Mouse (Mus musculus) hindbrain, embryonic 11.5 days (tissue): Measurements from ENCODE around the gene Zfp57. TPM values are rescaled to one million over a fixed set of nuclear protein-coding genes. Genes with fewer than 3 reads are reported as not detected.

Experiments
- ATAC-seq: fragments of 200-750 bp; cut with Nextera tagmentation; 2 replicates; pipeline ENCODE4 v1.8.0; 2017; ENCODE audit warnings: mild to moderate bottlenecking, moderate TSS enrichment, moderate library complexity; ENCODE audit not compliant: low FRiP score
- DNase-seq: peaks from one replicate; pipeline ENCODE4 v3.0.0-alpha.2; 2015; ENCODE audit warnings: low spot score
- H3K27ac ChIP-seq: fragments of 300-500 bp; sonication (generic); 2 replicates; pipeline ENCODE4 v1.5.1; 2014; ENCODE audit warnings: mild to moderate bottlenecking, low read depth, low read length
- H3K27me3 ChIP-seq: fragments of 300-500 bp; sonication (generic); 2 replicates; pipeline ENCODE4 v1.6.1; 2014; ENCODE audit warnings: mild to moderate bottlenecking, low read length, moderate library complexity, mixed read lengths; ENCODE audit not compliant: control insufficient read depth, insufficient read depth
- H3K36me3 ChIP-seq: fragments of 300-500 bp; sonication (generic); 2 replicates; pipeline ENCODE4 v1.6.1; 2014; ENCODE audit warnings: mild to moderate bottlenecking, low read length, moderate library complexity, mixed read lengths; ENCODE audit not compliant: control insufficient read depth, insufficient read depth
- H3K4me1 ChIP-seq: fragments of 300-500 bp; sonication (generic); replicated peaks from 2 replicates; pipeline ENCODE4 v1.6.1; 2014; ENCODE audit warnings: low read length, mixed read lengths; ENCODE audit not compliant: control insufficient read depth, insufficient read depth
- H3K4me2 ChIP-seq: fragments of 300-500 bp; sonication (generic); replicated peaks from 2 replicates; pipeline ENCODE4 v1.6.1; 2014; ENCODE audit warnings: mild to moderate bottlenecking, low read depth, low read length
- H3K4me3 ChIP-seq: fragments of 300-500 bp; sonication (generic); 2 replicates; pipeline ENCODE4 v1.5.1; 2014; ENCODE audit warnings: low read depth, low read length
- H3K9ac ChIP-seq: fragments of 300-500 bp; sonication (generic); 2 replicates; pipeline ENCODE4 v1.6.1; 2014; ENCODE audit warnings: low read depth, low read length
- H3K9me3 ChIP-seq: fragments of 300-500 bp; sonication (generic); 2 replicates; pipeline ENCODE4 v1.6.1; 2016; ENCODE audit warnings: low read length; ENCODE audit not compliant: control insufficient read depth
- WGBS: fragments of 180-500 bp; shearing (Covaris S2); extraction: QIAGEN DNeasy Blood & Tissue Kit; methylation state at CpG from one replicate; pipeline ENCODE4 v1.1.7; 2014; 5-methylcytosine and 5-hydroxymethylcytosine counted together
- polyA plus RNA-seq: library from polyadenylated mRNA; unstranded; fragments of >200 nt; fragmentation: Nextera tagmentation; extraction: Ambion mirVana; gene quantifications from 2 replicates; pipeline ENCODE4 v1.2.1, GENCODE M21; 2014

The Zfp57 gene
- polyA plus RNA-seq, 1 experiment from 2014 or later = 153 TPM

DNA sequence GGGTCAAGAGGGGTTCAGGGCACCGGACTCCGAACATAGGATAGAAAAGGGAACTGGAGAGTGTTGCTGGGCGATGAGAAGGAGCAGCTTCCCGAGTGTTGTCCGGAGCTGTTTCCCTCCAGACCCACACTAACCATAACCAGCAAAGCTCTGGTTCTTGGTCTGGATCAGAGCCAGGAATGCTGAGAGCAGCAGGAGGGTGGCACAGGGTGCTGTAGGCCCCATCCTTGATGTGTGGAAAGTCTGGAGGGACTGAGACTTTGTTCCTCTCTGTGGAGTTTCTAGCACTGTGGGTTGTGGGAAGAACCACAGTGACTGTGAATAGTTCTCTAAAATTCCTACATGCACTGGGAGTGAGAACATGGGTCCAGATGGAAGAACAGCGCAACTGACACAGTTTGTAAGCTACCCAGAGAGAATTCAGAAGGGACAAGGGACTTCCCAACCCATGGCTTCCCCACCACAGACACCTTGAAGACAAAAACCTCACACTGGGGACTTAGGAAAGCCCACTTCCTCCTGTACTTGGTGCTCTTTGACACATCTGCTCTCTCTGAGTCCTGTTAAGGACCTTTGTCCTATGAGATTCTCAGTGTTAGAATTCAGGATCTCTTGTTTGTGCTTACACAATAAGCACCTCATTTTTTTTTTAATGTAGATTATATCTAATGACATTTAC is 29.7 kb upstream of the Zfp57 start:
- no peaks in the 10 kb centered on the region for H3K36me3 ChIP-seq
- no peak overlapping the region for H3K9ac ChIP-seq
- H3K4me1 ChIP-seq = no peaks in the 10 kb centered on the region
- WGBS = 86% methylated on average over 6 of the region's 6 CpGs
- H3K27ac ChIP-seq = no peak overlapping the region
- no peak overlapping the region for H3K4me2 ChIP-seq
- no peaks in the 10 kb centered on the region for H3K27me3 ChIP-seq
- DNase-seq (no peak), ATAC-seq (no peak)
- H3K4me3 ChIP-seq = no peak overlapping the region
- no peaks in the 10 kb centered on the region for H3K9me3 ChIP-seq

DNA sequence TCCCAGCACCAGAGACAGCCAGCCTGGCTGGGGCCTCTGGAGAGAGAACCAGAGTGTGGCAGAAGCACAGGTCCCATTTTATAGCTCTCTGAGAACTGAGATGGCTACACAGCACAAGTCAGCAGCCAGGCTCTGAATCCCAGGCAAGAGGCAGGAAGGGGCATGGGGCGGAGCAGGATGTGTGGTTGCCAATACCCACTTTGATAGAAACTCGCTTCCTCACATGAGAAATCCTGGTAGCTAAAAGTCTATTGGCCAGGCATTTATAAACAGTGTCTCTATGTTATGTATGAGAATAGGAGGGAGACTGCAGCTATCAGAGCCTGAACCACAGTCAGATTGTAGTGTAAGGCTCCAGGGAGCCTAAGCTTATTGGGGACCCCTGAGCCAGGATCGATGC is 28.2 kb upstream of the Zfp57 start:
- H3K36me3 ChIP-seq = no peaks in the 10 kb centered on the region
- 91% methylated on average over 3 of the region's 3 CpGs for WGBS
- no peak overlapping the region for H3K9ac ChIP-seq
- H3K4me3 ChIP-seq = no peak overlapping the region
- no peak overlapping the region for H3K27ac ChIP-seq
- DNase-seq = no peak
- no peak overlapping the region for H3K4me2 ChIP-seq
- H3K4me1 ChIP-seq = no peaks in the 10 kb centered on the region
- H3K27me3 ChIP-seq = no peaks in the 10 kb centered on the region
- no peaks in the 10 kb centered on the region for H3K9me3 ChIP-seq
- ATAC-seq = no peak

DNA sequence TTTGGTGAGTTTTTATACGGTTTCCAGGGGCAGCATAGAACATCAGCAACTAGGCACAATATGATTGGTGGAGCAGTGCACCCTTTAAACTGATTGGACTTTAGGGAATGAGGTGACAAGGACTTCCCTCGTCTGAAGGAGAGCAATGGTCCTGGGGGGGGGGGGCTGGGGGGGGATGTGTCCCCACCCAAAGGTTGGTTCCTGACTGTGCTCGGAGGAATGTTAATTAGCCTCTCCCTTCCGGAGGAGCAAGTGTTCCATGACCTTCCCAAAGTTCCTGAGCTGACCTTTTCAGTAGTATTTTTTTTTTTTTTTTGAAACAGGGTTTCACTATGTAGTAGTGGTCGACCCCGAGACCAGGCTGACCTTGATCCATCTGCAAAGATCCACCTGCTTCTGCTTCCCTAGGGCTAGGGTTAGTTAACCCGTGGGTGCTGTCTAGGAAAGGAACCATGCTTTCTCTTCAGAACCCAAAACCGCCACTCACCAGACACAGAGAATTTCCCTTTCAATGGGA is 27.6 kb upstream of the Zfp57 start:
- H3K4me2 ChIP-seq = no peak overlapping the region
- 76% methylated on average over 8 of the region's 8 CpGs for WGBS
- H3K9ac ChIP-seq = no peak overlapping the region
- H3K27me3 ChIP-seq = no peaks in the 10 kb centered on the region
- no peak overlapping the region for H3K27ac ChIP-seq
- no peaks in the 10 kb centered on the region for H3K9me3 ChIP-seq
- no peak overlapping the region for H3K4me3 ChIP-seq
- no peaks in the 10 kb centered on the region for H3K36me3 ChIP-seq
- ATAC-seq (no peak), DNase-seq (no peak)
- no peaks in the 10 kb centered on the region for H3K4me1 ChIP-seq

DNA sequence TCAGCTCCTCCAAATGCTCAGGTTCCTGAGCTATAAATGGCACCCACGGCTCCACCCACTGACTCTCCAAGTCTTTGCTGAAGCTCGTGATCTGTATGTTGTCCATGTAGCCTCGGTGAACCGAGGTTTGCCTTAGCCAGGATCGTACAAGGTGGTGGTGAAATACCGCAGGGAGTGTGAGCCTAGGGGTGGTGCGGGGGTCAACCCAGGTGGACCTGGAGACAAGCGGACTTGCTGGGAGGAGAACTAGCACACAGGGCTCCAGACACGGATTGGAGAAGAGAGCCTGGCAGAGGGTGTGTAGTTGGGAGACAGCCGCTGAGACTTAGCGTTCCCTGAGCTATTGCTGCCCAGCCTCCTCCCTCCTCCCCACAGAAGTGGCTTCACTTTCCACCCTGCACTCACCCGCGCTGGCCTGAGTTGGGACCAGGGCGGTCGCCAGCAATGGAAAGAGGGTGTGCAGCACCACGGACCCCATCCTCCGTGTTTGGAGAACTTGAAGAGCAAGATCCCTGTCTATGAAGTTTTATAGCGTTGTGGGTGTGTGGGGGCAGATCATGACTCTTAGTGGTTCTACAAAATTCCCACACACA is 19.6 kb upstream of the Zfp57 start, which contains the start of gene 2410137M14Rik:
2410137M14Rik (minus strand) TSS at position 17 of the 593 bp plus-strand sequence.
- H3K4me2 ChIP-seq = 0 out of 2 replicates have a peak within 1 kb of the TSS, but pooled peaks have one; percentile 1
- 13% methylated on average over 18 of the region's 18 CpGs for WGBS
- H3K9ac ChIP-seq = no peak within 1 kb of the TSS
- no peak within 1 kb of the TSS for H3K4me3 ChIP-seq
- H3K36me3 ChIP-seq = no peaks in the 10 kb centered on the region
- no peak for DNase-seq
- no peak for ATAC-seq
- no peak within 1 kb of the TSS for H3K27ac ChIP-seq
- no peaks in the 10 kb centered on the region for H3K27me3 ChIP-seq
- no peaks in the 10 kb centered on the region for H3K4me1 ChIP-seq
- no peaks in the 10 kb centered on the region for H3K9me3 ChIP-seq

DNA sequence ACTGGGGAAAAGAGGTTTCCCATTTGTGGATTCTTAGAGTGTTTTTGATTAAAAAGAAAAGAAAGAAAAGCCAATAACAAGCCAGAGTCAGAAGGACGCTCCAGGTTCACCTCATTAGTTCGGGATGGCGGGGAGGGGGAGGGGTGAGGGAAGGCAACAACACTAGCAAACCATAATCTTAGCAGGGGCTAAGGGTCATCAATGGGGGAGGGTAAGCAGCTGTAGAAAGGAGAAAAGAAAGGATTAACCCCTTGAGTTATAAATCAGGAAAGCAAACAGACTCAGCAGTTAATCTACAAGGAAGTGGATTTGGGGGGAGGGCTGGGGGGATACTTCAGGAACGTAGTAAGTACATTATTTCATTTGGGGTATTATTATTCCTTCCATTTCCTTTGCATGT is 19.1 kb upstream of the Zfp57 start:
- no peaks in the 10 kb centered on the region for H3K4me1 ChIP-seq
- 16% methylated on average over 4 of the region's 4 CpGs for WGBS
- H3K9ac ChIP-seq = no peak overlapping the region
- H3K4me2 ChIP-seq = no peak overlapping the region
- no peak overlapping the region for H3K4me3 ChIP-seq
- H3K27ac ChIP-seq = no peak overlapping the region
- H3K27me3 ChIP-seq = no peaks in the 10 kb centered on the region
- ATAC-seq = no peak
- DNase-seq = peak; percentile 25
- H3K36me3 ChIP-seq = no peaks in the 10 kb centered on the region
- no peaks in the 10 kb centered on the region for H3K9me3 ChIP-seq

DNA sequence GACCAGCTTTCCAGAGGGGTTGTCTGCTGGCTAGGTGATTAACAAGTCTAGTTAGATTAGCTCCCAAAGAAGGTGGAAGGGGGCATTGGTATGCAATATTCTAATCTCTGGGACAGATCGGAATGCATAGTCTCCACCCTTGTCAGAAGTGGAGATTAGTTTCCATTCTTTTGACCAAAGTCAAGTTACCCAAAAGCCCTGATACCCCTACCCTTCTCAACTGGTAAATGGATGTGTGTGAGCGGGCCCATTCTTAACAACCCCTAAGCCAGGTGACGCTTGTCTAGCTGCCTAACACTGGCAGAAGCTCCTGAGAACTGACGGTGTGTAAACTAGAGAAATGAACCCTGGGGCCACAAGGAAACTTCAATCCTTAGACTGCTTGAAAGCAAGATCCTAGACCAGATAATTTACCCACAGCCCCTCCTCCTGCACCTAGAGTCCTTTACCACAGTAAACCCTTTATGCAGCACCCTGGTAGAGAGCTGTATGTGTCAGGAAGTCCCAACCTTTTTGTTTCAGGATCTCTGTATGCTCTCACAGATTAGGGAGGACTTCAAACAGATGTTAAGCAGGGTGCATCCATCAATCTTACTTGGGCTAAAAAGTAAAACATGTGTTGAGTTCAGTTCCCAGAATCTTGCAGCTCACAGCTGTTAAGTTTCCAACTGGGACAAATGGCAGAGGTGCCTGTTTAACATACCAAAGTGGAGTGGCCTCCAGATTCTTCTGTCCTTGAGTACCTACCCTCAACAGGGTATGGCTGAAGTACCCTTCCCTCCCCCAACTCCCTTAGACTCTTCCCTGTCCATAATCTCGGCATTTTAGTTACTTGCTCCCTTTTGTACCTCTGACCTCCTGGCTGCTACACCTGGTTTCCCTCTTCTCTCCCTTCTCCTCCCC is 18.5 kb upstream of the Zfp57 start:
- Histone ChIP-seq H3K9me3 (no peaks in the 10 kb centered on the region), H3K4me3 (no peak overlapping the region), H3K9ac (no peak overlapping the region), H3K4me1 (no peaks in the 10 kb centered on the region), H3K27ac (no peak overlapping the region), H3K27me3 (no peaks in the 10 kb centered on the region), H3K36me3 (no peaks in the 10 kb centered on the region), H3K4me2 (no peak overlapping the region)
- DNase-seq = no peak
- 38% methylated on average over 5 of the region's 5 CpGs for whole genome bisulfite sequencing
- ATAC-seq = no peak

DNA sequence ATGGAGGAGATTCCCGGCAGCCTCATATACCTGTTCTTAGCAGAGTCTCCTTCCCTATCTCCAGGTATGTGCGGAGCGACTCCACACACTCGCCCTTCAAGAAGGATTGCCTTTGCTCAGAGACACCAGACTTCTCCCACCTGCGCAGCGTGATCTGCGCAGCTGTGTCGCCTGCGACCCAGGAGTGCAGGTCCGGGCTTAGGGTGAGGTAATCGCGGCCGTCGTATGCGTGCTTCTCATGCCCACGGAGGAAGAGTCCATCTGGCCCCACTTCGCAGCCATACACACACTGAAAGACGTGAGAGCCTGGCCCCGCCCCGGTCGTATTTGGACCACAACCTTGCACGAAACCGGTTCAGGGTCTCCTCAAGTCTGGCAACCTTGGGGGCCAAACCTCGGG is 12.5 kb upstream of the Zfp57 start:
- 0 out of 2 replicates have a peak, but pooled peaks have one; percentile 40 for ATAC-seq
- Histone ChIP-seq H3K9ac (no peak overlapping the region), H3K4me3 (no peak overlapping the region), H3K27me3 (peaks cover 11% of the 10 kb centered on the region), H3K27ac (no peak overlapping the region), H3K4me2 (no peak overlapping the region), H3K36me3 (no peaks in the 10 kb centered on the region), H3K9me3 (no peaks in the 10 kb centered on the region), H3K4me1 (no peaks in the 10 kb centered on the region)
- 9% methylated on average over 24 of the region's 24 CpGs for WGBS
- DNase-seq = no peak

DNA sequence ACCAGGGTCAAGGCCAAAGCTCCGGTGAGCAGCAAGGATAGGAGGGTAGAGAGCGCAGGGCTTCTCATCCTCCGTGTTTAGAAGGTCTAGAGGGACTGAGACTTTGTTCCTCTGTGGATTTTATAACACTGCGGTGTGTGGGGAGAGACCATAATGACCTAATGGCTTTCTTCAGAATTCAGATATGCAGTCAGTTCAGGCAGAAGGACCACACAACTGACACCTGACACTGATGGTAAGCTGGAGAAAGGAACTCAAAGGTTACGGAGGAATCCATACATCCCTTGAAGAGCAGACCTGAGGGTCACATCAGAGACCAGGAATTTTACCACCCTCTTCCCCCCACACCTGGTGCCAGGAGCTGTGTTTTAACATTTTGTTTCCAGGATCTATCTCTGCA is 11.5 kb upstream of the Zfp57 start, which contains the start of gene H2-M5:
H2-M5 (minus strand) TSS at position 101 of the 400 bp plus-strand sequence.
- ATAC-seq = no peak
- Histone ChIP-seq H3K27me3 (peaks cover 11% of the 10 kb centered on the region), H3K9ac (no peak within 1 kb of the TSS)

More for the DNA sequence above, 11.5 kb upstream of the Zfp57 start, which contains the start of gene H2-M5:
- Histone ChIP-seq H3K36me3 (no peaks in the 10 kb centered on the region), H3K9me3 (no peaks in the 10 kb centered on the region), H3K4me1 (no peaks in the 10 kb centered on the region), H3K4me3 (no peak within 1 kb of the TSS), H3K4me2 (no peak within 1 kb of the TSS), H3K27ac (no peak within 1 kb of the TSS)
- WGBS = 26% methylated on average over 5 of the region's 5 CpGs
- DNase-seq = no peak
